Mouse (Mus musculus): ENCODE data around the gene 4930513O06Rik.

The 4930513O06Rik gene

GRCm38 (mm10) chrX:139085943-139086342, at the start of gene 4930513O06Rik:
4930513O06Rik (plus strand) TSS chrX:139086243.
- no peak for DNase-seq (ENCODE audit: low spot score in 2 of 2)

GRCm38 (mm10) chrX:139037666-139038065, 48.4 kb upstream of the 4930513O06Rik start:
- no peak for DNase-seq (ENCODE audit: low spot score in 2 of 2)

- no peak for DNase-seq (ENCODE audit: low spot score in 2 of 2)
Observed at GRCm38 (mm10) chrX:139039314-139039713, 46.7 kb upstream of the 4930513O06Rik start.

GRCm38 (mm10) chrX:139041148-139041547, 44.9 kb upstream of the 4930513O06Rik start:
- DNase-seq (ENCODE audit: low spot score in 2 of 2): no peak

- DNase-seq (ENCODE audit: low spot score in 2 of 2): no peak
Observed at GRCm38 (mm10) chrX:139051976-139052375, 34.1 kb upstream of the 4930513O06Rik start.

- DNase-seq (ENCODE audit: low spot score in 2 of 2): no peak
Observed at GRCm38 (mm10) chrX:139053149-139053548, 32.9 kb upstream of the 4930513O06Rik start.

- no peak for DNase-seq (ENCODE audit: low spot score in 2 of 2)
Observed at GRCm38 (mm10) chrX:139064078-139064477, 22.0 kb upstream of the 4930513O06Rik start.

GRCm38 (mm10) chrX:139078493-139078892, 7.5 kb upstream of the 4930513O06Rik start:
- no peak for DNase-seq (ENCODE audit: low spot score in 2 of 2)

- no peak for DNase-seq (ENCODE audit: low spot score in 2 of 2)
Observed at GRCm38 (mm10) chrX:139085077-139085476, 966 bp upstream of the 4930513O06Rik start, which contains the start of gene Serpina7. Serpina7 (minus strand) TSS chrX:139085236.

GRCm38 (mm10) chrX:139097197-139097596, 11.2 kb downstream of the 4930513O06Rik start:
- DNase-seq (ENCODE audit: low spot score in 2 of 2): no peak

GRCm38 (mm10) chrX:139134031-139134430, 48.0 kb downstream of the 4930513O06Rik start:
- DNase-seq (ENCODE audit: low spot score in 2 of 2): no peak
